Mouse (Mus musculus) bone marrow, adult 2 months (tissue): ENCODE data around the gene Gm26992.

Experiments used
- CTCF ChIP-seq: fragments of 200-500 bp; IDR thresholded peaks from 2 replicates; pipeline ENCODE4 v1.5.1; 2011; ENCODE audit warnings: low read length, control low read depth; ENCODE audit not compliant: control insufficient read depth, insufficient read depth
- POLR2A ChIP-seq: fragments of 200-500 bp; IDR thresholded peaks from 2 replicates; pipeline ENCODE4 v1.6.1; 2011; ENCODE audit warnings: low read depth, mild to moderate bottlenecking, control low read depth, low read length, borderline replicate concordance; ENCODE audit not compliant: control insufficient read depth

GRCm38 (mm10) chrX:103440803-103441202, 19.0 kb downstream of the Gm26992 start:
- TF ChIP-seq CTCF (no peak), POLR2A (no peak)
